17 mouse cellular contexts compared by ENCODE assay signal in genomic region chr1:120607576-120608400, GRCm38 (mm10). TPM values are rescaled to one million over a fixed set of nuclear protein-coding genes. Genes with fewer than 3 reads are reported as not detected.
DNase-seq lines count a peak whose midpoint lies in the region; ATAC-seq and TF ChIP-seq lines count a peak whose summit lies in the region.
"Had no signal": no experiment of that assay in that cellular context is flagged by ENCODE, and none has a peak within 500 bp of the region (broad histone marks: within the 10 kb centered on the region; RNA-seq: fewer than 3 reads in every experiment).

No protein-coding gene starts in this region.

- no peak overlapping the region for H3K27ac ChIP-seq in cerebellum, adult 2 months (ENCODE audit: insufficient read depth, low read length)
- H3K27ac ChIP-seq in hindbrain, embryonic 12.5 days, result peak overlapping the region; percentile 9
- H3K27ac ChIP-seq in midbrain, embryonic 12.5 days (replicated peaks), result peak overlapping the region; percentile 47; the same call in 1 of the 2 replicates
- H3K27ac ChIP-seq: liver, embryonic 12.5 days; stomach, postnatal 0 days had no signal

- H3K9ac ChIP-seq in hindbrain, embryonic 12.5 days, result peak overlapping the region; percentile 44; the same call in 1 of the 2 replicates
- peak overlapping the region; percentile 47 for H3K9ac ChIP-seq in midbrain, embryonic 12.5 days (replicated peaks)
- H3K9ac ChIP-seq: liver, embryonic 12.5 days had no signal

- H3K79me2 ChIP-seq in C2C12 (ENCODE audit: control insufficient read depth, insufficient read depth), result peaks cover 66% of the 10 kb centered on the region

- no peak for ATAC-seq in hindbrain, embryonic 12.5 days (ENCODE audit: low FRiP score)
- ATAC-seq in midbrain, embryonic 12.5 days (ENCODE audit: low FRiP score, low read depth), result peak; percentile 10; the same call in 1 of the 2 replicates
- ATAC-seq: inflammation-experienced regulatory T-cells, adult 6 months; liver, embryonic 12.5 days had no signal

- peak overlapping the region; percentile 7 for H3K4me3 ChIP-seq in cerebellum, adult 2 months (replicated peaks; ENCODE audit: insufficient read depth, low read depth, low read length)
- H3K4me3 ChIP-seq in C2C12 (ENCODE audit: insufficient read depth, poor library complexity, severe bottlenecking), result peak overlapping the region; percentile 31
- peak overlapping the region; percentile 49 for H3K4me3 ChIP-seq in hindbrain, embryonic 12.5 days
- H3K4me3 ChIP-seq in midbrain, embryonic 12.5 days, result peak overlapping the region; percentile 62
- H3K4me3 ChIP-seq: liver, embryonic 12.5 days had no signal

- peak overlapping the region; percentile 63 for H3K4me2 ChIP-seq in hindbrain, embryonic 12.5 days (replicated peaks)
- peak overlapping the region; percentile 77 for H3K4me2 ChIP-seq in midbrain, embryonic 12.5 days (replicated peaks)

- H3K36me3 ChIP-seq in C2C12 (ENCODE audit: control insufficient read depth, insufficient read depth), result no peaks in the 10 kb centered on the region
- no peaks in the 10 kb centered on the region for H3K36me3 ChIP-seq in hindbrain, embryonic 12.5 days
- H3K36me3 ChIP-seq in midbrain, embryonic 12.5 days, result no peaks in the 10 kb centered on the region
- H3K36me3 ChIP-seq: liver, embryonic 12.5 days had no signal

- TF ChIP-seq CTCF in cerebellum, adult 2 months (IDR thresholded peaks at IDR 0.05; ENCODE audit: borderline replicate concordance, insufficient read depth, low read depth, low read length), result no peak
- TF ChIP-seq CTCF in C2C12 (IDR thresholded peaks at IDR 0.05; ENCODE audit: control insufficient read depth, insufficient read depth, insufficient read length), result no peak

- H3K79me3 ChIP-seq in C2C12 (ENCODE audit: low read depth), result peaks cover 22% of the 10 kb centered on the region

- H3K4me1 ChIP-seq in cerebellum, adult 2 months (ENCODE audit: control insufficient read depth, insufficient read depth, low read length), result no peaks in the 10 kb centered on the region
- H3K4me1 ChIP-seq in hindbrain, embryonic 12.5 days, result peaks cover 17% of the 10 kb centered on the region
- peaks cover 12% of the 10 kb centered on the region for H3K4me1 ChIP-seq in midbrain, embryonic 12.5 days

- H3K9me3 ChIP-seq in hindbrain, embryonic 12.5 days (replicated peaks), result no peaks in the 10 kb centered on the region
- no peaks in the 10 kb centered on the region for H3K9me3 ChIP-seq in midbrain, embryonic 12.5 days
- H3K9me3 ChIP-seq: liver, embryonic 12.5 days had no signal

- peaks cover 10% of the 10 kb centered on the region; the same call in 1 of the 2 replicates for H3K27me3 ChIP-seq in cerebellum, adult 2 months (ENCODE audit: control insufficient read depth, insufficient read depth, low read length)
- no peaks in the 10 kb centered on the region for H3K27me3 ChIP-seq in C2C12 (ENCODE audit: control insufficient read depth, insufficient read depth, insufficient read length)
- H3K27me3 ChIP-seq in hindbrain, embryonic 12.5 days, result peaks cover 93% of the 10 kb centered on the region
- peaks cover 91% of the 10 kb centered on the region for H3K27me3 ChIP-seq in midbrain, embryonic 12.5 days

- H3ac ChIP-seq in C2C12 (ENCODE audit: control insufficient read depth, insufficient read length, low read depth), result peak overlapping the region; percentile 23

- WGBS in cerebellum, adult 2 months, result 53% methylated on average over 11 of the region's 11 CpGs
- 4% methylated on average over 11 of the region's 11 CpGs for WGBS in hindbrain, embryonic 12.5 days
- WGBS in midbrain, embryonic 12.5 days, result 6% methylated on average over 11 of the region's 11 CpGs

- DNase-seq in cerebellum, adult 2 months, result no peak
- no peak for DNase-seq in cerebellum, adult 11 months
- DNase-seq in spleen, postnatal 14 days (ENCODE audit: low spot score in 2 of 2), result no peak
- no peak for DNase-seq in ovary, postnatal 10 days (ENCODE audit: low spot score)
- no peak for DNase-seq in adrenal gland, adult (ENCODE audit: inconsistent age in 2 of 2, low spot score in 1 of 2)
- DNase-seq: cerebellum, adult 8-10 months; kidney, postnatal 10 days; layer of hippocampus, postnatal 36 days; lung, postnatal 4 days had no signal

- TF ChIP-seq POLR2A in cerebellum, adult 2 months (IDR thresholded peaks at IDR 0.05; ENCODE audit: borderline replicate concordance, insufficient read depth, low read length), result no peak

TF ChIP-seq in C2C12, 6 proteins besides CTCF, POLR2A, EP300 and RAD21:
- TF ChIP-seq MYOD1 (IDR thresholded peaks at IDR 0.05; ENCODE audit: control insufficient read depth, insufficient read length, low read depth), result no peak
- TF ChIP-seq MAX (IDR thresholded peaks at IDR 0.05), result no peak
- no peak for TF ChIP-seq CEBPB (IDR thresholded peaks at IDR 0.05; ENCODE audit: low read depth)
- no peak for TF ChIP-seq MYOG (IDR thresholded peaks at IDR 0.05; ENCODE audit: control insufficient read depth, extremely low read depth, insufficient read length)
- no peak for TF ChIP-seq FOSL1 (IDR thresholded peaks at IDR 0.05; ENCODE audit: insufficient read depth, low read length, poor library complexity, severe bottlenecking)

RNA-seq across cellular contexts. Expression of gene En1, which starts 5.6 kb away (rescaled TPM):
- polyA plus RNA-seq in cerebellum, adult 2 months (2012; rRNA removed), result 2.4 and 4.5 TPM in 2 replicates
- polyA plus RNA-seq in C2C12 (2012; fragmentation: generic; extraction: Trizol), result 11.5 TPM
- polyA plus RNA-seq in hindbrain, embryonic 12.5 days (2016; fragmentation: Nextera tagmentation; extraction: Ambion mirVana), result 7.5 and 8.8 TPM in 2 replicates
- polyA plus RNA-seq in midbrain, embryonic 12.5 days (2016; fragmentation: Nextera tagmentation; extraction: Ambion mirVana), result 7.3 and 10.3 TPM in 2 replicates
- polyA plus RNA-seq: heart, embryonic 14.5 days; inflammation-experienced regulatory T-cells, adult 6 months; small intestine, adult 2 months; stomach, postnatal 0 days had no signal

Comparison
In these comparisons a context has a peak if more than half of its experiments do, and no peak if none do; other contexts are left out.
1. H3K4me3 ChIP-seq: peak in every context shown above with its lines; median percentile 62 in midbrain, embryonic 12.5 days; 49 in hindbrain, embryonic 12.5 days; 31 in C2C12; 7 in cerebellum, adult 2 months.